Mouse (Mus musculus) kidney, adult 8-10 months (tissue): ENCODE data around the gene Dpf3.
A peak's percentile ranks its signal among the peaks of the same experiment; 100 is the strongest.

ENCODE experiments used
- DNase-seq, 2 experiments: peaks; one replicate each; pipeline ENCODE4 v3.0.0; 2022

Gene Dpf3

DNA sequence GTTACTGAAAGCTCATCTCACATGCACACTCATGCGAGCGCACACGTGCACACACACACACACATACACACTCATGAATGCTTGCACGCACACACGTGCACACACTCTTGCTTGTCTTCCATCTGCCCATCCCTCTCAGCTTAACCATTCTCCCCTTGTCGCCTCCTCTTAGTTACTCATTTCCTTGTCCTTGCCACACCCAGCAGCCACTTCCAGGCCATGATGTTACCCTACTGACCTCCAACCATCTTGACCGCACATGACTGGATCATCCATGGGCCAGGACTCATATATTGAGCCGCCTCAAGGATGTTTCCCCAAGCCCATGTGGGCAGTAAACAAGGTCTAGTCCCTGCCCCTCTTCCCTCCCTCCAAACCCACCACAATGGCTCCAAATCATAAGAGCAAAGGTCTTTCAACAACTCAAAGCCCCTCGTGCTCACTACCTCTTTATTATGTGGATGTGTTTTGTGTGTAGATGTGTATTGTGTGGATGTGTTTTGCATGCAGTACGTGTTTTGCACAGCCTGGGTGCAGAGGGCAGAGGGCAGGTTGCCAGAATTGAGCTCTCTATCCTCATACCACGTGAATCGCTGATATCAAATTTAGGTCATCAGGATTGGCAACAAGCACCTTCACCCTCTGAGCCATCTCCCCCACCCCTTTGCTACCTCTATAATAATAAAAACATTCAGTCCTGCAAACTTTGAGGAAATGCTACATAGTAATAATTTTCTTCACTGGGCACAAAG is 82.0 kb downstream of the Dpf3 start:
- peak in 1 of 2 experiments; percentile 8 for DNase-seq

DNA sequence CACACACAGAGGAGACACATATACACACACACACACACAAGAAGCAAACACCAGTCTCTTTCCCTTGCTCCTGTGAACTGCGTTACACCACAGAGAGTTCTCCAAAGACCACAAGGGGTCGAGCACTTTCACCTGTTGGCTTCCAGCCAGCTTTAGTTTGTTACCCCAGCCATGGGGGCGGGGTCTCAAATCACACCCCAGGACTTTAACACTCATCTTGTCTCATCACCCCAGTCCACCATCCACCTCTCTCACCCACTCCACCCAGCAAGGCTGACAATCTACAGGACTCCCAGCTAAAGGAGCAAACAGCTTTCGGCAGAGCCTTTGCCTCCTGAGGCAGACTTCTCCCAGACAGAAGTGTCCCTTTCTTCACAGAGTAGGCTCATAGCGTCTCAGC is 85.2 kb downstream of the Dpf3 start:
- no peak for DNase-seq

DNA sequence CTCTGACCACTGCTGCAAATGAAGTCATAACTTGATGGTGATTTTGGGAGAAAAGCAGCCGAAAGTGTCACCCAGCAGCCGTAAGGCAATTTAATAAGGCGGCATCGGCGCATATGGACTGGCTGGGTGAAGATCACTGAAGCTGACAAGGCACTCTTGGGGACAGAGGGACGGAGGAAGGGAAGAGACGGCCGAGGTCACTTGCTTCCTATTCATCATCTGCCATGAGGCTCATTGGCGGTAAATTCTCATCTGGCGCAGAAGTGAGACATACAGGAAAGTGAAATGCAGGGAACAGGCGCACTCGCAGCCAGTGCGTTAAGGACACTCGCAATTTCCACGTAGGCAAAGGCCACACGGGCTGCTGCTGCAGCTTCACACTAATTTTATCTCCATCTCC is 95.5 kb downstream of the Dpf3 start:
- DNase-seq = no peak

DNA sequence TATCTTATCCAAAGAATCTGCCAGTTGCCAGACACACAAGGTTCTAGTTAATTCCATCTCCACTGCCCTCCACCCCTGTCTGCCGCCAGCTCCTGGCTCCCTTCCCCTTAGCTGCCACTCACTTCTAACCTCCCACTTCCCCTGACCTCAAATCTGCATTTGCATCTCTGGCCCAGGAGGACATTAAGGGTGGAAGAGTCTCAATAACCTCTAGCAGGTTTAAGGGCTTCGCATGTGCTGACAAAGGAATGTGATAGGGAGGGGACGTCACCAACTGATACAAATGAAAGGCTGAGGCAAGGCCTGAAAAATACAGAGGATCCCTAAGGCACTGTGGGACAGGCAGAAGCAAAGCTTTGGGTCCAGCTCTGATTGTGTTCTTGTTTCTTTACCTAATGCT is 100.0 kb downstream of the Dpf3 start:
- no peak for DNase-seq

DNA sequence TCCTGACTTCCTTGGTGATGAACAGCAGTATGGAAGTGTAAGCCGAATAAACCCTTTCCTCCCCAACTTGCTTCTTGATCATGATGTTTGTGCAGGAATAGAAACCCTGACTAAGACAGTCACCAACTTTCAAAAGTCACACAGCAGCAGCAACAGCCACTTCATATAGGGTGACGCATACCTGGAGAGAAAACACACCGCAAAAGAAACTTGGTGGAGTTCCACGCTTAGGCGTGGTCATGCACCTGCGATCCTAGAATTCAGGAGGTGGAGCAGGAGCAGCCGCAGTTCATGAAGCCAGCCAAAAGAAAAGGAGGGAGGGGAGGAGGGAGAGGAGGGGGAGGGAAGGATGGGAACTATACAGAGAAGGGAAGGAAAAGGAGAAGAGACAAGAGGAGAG is 106.4 kb downstream of the Dpf3 start:
- DNase-seq = no peak

DNA sequence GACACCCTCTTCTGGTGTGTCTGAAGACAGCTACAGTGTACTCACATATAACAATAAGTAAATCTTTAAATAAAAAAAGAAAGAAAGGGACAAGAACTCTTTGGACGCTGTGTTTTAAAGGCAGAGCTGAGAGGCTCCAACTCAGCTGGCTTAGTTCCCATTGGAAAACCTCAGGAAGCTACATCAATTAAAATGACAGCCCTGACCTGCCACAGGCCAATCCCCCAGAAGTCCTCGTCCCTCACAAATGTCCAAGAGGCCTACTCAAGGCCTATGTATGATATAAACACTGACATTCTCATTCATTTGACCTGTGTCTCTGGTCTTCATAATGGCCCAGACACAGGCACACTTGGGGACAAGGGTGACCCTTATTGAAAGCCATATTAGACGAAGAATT is 107.5 kb downstream of the Dpf3 start:
- no peak for DNase-seq

DNA sequence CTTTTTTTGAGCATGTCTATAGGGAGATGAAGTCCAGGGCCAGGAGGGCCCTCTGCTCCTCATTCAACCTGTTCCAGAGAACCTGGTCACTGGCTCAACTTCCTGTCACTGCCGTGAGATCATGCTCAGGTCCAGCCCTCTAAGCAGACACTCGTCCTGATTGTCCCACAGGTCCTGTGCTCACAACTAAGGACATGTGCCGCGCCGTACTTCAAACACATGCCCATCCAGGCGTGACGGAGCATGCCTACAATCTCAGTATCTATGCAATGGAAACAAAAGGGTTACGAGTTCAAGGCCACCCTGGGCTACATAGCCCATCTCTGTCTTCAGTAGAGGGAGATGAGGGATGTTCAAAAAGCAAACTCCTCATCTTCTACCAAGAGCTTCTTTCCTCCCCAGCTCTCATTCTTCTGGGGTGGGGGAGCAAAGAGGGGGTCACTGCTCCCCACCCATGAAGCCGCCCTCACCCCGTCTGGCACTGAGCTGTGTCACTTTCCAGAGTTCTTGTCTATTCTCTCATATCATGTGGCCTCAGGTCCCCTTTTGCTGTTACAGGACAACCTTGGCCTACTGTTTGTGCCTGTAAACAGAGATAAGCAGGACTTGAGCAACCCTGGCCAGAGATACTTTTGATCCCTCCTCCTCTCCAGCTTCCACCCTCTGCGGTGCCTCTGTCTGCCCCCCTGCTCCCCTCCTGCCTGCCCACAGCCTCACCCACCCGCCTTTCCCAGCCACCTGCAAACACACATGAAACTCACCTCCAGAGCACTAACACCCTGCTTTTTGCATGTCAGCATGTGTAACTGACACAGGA is 112.3 kb downstream of the Dpf3 start:
- DNase-seq = no peak

DNA sequence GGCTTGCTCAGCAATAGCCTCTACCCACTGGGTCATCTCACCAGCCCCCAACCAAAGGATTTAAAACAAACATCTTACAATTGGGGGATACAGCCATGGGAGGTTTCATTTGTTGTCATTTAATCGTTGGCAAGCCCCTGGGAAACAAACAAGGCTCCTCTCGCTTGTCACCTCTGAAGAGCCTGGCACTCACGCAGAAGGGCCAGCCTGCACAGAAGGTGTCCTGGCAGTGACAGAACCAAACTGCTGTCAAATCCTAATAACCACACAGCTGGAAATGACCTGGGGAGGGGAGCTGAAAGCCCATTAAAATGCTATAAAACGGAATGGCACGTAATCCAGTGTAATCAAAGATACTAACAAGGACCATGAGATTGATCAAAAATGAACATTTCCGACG is 114.4 kb downstream of the Dpf3 start:
- no peak for DNase-seq

DNA sequence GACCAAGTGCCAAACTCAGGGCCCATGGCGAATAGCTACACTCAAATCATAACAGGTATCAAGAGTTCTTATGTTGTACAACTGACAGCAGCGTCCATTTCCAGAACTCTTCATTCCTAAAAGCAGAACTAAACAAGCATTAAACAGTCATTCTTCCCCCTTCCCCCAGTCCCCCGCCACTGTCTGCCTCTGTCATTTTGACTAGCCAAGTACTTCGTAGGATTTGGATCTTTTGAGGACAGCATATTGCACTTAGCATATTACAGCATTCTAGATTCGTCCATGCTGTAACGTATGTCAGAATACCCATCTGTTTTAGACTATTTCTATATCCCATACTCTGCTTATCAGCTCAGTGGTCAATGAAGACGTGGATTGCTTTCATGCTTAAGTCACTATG is 115.2 kb downstream of the Dpf3 start:
- DNase-seq = no peak

DNA sequence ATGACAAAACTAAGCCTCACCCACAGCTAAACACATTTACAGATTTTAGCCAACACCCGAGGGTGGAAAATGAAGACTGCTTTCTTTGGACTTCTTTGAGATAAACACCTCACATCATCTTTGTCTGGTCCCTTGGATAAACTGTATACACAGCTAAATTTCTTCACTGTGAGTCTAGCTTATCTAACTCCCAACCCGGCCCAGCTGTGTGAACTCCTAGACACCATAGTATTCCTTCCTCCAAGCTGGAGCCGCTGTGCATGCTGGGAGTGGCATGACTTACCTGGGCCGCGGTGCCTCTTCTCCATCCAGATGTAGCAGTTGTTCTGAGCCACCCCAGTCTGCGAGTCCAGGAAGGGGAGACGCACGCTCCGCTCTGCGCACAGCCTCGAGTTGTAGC is 117.3 kb downstream of the Dpf3 start:
- no peak for DNase-seq

DNA sequence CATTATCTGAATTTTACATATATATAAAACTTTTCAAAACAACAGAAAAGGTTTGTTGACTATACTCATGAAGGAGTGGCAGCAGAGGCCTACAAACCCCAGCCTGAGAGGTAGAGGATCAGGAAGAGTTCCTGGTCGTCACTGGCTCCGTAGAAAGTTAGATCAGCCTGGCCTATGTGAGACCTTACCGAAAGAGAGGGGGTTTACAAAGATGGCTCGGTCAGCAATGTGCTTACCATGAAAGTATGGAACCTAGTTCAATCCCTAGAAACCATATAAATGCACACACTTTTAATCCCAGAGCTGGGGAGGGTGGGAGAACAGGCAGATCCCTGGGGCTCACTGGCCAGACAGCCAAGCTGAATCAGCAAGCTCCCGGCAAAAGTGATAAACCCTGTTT is 118.1 kb downstream of the Dpf3 start:
- DNase-seq = no peak

DNA sequence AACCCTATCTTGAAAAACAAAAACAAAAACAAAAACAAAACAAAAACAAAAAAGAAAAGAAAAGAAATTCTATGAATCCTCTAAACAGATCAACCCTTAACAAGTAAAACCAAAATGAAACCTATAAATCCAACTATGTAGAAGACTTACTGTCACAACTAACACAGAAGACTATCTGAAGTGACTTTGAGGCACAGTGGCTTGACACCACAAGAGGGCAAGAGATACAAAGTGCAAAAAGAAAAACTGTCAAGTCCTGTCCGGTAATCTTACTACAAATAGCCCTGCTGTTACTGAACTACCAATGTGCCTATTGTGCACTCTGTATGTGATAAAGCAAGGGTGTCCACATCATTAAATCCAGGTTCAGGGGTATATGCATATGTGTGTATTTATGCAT is 120.0 kb downstream of the Dpf3 start:
- DNase-seq = no peak

DNA sequence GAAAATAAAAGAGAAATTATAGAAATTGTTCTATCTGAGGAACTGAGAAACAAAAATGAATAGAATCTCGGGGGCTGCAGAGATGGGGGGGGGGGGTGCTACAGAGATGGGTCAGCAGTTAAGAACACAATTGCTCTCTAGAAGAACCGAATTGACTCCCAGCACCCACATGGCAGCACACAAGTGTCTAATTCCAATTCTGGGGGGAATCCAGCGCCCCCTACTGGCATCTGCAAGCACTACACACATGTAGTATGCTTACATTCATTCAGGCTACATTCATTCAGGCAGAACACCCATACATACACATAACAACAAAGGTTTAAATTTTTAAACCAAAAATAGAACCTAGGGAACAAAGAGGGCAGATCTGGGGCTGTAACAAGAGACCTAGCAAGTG is 122.7 kb downstream of the Dpf3 start:
- DNase-seq = no peak

DNA sequence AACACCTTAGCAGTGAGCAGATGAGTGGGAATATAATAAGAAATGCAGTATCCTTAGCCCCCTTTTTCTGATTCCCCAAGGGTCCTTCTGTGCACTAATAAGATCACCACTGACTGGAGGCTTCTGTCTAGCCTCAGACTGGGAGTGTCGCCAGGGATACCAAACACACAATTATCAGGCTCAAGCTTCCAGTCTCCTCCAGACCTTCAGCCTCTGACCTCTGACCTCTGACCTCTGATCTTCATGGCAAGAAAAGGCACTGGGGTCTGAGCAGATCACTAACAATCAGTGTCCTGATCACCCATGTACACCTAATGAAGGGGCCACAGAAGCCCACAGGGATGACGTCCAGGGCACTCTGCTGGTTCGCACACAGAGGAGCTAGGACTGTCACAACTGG is 125.7 kb downstream of the Dpf3 start:
- no peak for DNase-seq

DNA sequence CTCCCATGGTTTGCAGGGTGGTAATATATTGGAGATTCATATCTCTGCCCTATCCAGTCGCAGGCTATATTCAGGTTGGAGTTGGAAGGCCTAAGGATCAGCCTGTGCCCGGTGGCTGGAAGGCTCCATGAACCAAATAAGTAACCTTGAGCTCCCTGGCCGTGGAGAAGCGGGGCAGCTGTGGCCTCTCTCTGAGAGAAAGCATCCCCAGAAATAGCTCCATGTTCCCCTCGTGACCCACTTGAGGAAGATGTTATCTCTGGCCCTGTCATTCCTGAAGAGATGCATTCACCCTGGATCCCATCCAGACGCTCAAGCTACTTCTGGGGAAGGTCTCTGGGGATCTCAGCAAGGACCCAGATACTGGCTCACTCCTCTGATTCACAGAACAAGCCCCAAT is 134.9 kb downstream of the Dpf3 start:
- DNase-seq = no peak

DNA sequence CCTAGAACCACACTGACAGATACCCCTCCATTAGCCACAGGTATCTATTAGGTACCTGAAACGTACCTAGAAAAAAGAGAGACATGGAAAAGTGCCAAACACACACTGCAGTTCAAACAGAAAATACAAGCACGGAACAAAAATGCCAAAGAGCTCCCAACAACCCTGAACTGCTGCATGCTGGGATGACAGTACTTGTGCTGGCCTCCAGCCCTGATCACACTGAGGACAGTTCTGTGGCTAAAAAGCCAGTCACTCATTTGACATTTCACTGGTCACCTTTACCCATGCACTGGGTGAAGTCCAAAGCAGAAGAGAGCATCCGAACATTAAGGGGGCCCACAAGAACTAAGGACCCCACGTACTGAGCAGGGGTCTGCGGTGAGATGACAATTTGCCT is 137.8 kb downstream of the Dpf3 start:
- DNase-seq = no peak

DNA sequence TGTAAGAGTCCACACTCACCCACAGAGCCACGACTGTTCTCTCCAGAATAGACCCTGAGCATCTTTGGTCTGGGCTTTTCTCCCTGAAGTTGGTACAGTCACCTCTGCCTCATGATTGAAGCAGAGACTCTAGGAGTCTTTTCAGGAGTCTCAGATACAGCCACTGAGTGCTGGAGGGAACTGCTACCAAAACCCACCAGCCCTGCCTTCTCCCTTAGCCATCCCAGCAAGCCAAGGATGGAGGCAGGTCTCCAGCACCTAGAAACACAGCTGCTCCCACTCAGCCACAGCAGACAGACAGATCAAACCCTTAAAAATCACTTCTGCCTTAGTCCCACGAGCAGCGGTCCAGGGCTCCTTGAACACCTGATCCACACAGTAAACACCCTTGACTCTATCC is 139.3 kb downstream of the Dpf3 start:
- no peak for DNase-seq

DNA sequence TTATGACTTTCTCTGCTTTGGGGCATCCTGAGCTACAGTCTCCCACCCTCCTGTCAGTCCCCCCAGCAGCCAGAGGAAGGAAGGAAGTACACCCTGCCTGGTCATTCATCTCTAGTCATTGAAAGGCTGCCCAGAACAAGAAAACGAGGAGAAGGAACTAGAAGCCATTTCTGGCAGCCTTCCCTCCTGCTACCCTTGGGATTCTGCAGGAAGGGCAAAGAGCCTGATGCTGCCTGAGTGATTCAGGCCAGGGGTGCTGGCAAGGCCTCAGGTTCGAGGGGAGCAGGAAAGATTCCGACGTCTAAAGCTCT is 144.7 kb downstream of the Dpf3 start:
- DNase-seq = peak; percentile 53 to 57

DNA sequence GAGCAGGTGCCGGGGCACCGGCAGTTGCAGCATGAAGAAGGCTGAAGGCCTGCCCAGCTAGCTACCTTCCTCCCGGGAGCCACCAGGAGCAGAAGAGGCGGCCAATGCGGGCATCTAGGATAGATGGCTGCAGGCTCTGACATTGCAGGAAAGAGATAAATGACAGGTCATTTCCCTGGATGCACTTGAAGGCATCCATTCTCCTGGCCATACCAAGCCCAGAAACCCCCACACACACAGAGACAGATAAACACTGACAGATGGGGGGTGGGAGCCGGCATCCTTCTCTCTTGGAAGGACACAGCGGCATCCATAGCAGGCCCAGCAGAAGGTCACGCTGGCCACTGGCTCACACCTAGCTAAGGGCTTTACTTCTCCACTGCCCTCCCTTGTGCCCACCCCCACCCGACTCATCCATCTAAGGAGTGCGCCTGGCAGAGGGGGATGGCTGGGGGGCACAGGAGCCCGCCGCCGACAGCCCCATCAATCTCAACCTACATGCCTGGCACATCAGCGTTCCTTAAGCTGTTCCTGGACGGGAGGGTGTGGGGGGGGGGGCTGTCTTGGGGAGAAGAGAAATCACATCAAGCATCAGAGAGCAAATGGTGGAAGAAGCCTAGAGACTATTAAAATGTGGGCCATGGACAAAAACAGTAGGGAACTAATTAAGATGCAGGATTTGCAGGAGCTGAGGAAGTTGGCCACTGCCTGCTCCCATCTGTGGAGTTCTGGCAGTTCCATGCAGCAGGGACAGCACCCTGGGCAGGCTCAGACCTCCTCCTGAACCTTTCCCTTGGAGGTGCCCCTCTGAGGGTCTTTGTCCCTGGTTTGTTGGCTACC is 145.3 kb downstream of the Dpf3 start:
- no peak for DNase-seq

DNA sequence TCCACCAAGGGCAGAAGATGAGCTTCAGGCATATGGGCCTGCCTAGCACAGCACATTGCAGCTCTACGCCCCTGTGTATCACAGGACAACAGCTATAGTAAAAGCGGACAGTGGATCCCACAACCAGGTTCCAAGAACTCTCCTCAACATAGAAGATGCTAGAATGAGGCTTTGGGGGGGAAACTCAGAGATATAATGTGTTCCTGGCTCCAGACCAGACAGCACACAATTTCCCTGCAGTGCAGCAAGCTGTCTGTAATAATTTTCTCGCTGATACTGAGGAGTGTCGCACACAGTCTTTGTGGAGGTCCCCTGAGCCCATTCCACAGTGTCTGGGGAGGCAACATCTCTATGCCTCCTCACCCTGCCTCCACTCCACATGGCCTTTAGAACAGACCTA is 146.6 kb downstream of the Dpf3 start:
- no peak for DNase-seq

DNA sequence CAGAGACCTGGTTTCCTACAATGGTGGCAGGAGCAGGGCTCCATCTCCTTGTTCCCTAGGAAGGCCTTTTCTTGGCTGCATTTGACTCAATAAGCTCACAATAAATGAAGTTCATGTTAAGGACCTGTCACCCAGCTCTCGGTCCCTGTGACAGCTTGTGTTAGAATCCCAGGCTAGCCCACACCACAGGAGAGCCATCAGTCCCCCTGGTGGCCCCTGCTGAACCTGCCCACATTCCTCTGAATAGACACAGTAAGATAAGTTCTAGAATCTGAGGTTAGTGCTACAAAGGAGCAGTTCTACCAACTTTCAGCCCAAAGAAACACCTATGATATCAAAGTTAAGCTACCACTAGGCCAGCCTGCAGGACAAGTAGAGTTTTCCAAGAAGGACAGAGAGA is 149.2 kb downstream of the Dpf3 start:
- DNase-seq = no peak

DNA sequence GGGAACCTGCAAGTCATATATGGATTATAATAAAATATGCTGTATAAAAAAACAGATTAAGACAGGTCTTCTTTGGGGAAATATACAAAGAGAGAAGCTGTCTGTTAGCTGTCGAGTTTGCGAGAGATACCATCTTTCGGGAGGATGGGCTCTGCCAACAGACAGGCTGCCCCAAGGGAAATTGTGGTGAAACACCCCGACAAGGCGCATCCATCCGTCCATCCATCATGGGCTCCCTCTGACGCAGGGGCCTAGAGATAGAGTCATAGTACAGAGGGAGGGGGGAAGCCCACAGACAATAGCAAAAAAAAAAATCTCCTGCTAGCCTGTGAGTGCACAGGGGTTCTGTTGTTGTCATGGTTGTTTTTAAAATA is 149.8 kb downstream of the Dpf3 start:
- DNase-seq = no peak

DNA sequence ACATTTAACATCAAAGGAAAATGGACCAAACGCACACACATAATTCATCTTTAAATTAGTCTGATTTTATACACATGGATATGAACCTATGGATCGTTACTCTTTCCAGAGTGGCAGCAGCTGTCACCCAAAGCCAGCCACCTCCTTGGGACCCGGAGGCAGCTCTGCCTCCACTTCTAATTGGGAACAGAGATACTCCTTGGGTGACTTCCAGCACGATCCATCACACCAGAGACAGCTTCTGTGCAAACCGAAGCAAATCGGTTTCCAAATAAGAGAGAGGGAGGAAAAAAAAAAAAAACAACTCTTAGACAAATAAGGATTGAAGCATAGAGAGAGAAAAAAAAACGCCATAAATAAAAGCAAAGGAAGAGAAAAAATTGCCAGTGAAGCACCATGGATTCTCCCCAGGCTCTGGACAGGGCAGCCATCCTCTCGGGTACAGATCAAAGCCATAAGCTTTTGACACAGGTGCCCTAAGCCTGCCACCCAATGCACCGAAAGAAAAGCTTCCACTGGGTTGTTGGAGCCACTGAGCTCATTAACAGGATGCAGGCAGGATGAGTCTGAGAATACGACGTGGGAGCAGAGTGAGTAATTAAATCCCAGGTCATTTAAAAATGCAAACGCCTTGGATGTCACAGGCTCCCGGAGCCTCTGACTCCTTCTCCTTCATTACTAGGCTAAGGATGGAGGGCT is 150.3 kb downstream of the Dpf3 start:
- DNase-seq = no peak
